Mouse (Mus musculus) mouse trophoblast stem cell (cell line): Measurements from ENCODE around the gene Cadm2.

Source experiments
- in situ Hi-C, 2 experiments: fragments of 300-500 bp; cut with MseI, MboI; formaldehyde crosslinking; loops; 2 replicates in 1 of 2; 3 replicates in 1 of 2; pipeline ENCODE4 v1.15.1; 2025

Gene Cadm2

GRCm38 (mm10) chr16:67162211-67162790 is 458.4 kb downstream of the Cadm2 start:
- in situ Hi-C loops = no loop called here

GRCm38 (mm10) chr16:67124811-67125210 is 495.9 kb downstream of the Cadm2 start:
- in situ Hi-C loops = no loop called here

DNA sequence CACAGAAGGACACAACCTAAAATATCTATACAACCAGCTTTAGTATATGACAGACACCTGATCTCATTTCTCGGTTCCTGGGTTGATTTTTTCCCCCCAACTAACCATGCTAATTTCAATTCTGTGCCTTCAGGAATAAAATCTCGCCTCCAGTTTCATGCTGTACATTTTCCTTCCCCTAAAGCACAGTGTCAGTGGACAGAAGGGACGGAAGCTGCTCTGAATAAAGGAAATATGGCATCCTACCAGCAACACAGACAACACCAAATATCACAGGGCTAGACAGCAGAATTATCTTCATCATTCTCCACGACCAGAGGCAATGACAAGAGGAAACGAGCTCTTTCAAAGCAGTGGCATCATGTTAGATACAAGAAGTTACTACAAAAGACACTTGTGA is 498.2 kb downstream of the Cadm2 start:
- in situ Hi-C loops = no loop called here

- in situ Hi-C loops = no loop called here
These were observed 498.9 kb downstream of the Cadm2 start for GRCm38 (mm10) chr16:67121781-67122180.

GRCm38 (mm10) chr16:67106478-67107061 is 514.1 kb downstream of the Cadm2 start:
- in situ Hi-C loops = no loop called here

DNA sequence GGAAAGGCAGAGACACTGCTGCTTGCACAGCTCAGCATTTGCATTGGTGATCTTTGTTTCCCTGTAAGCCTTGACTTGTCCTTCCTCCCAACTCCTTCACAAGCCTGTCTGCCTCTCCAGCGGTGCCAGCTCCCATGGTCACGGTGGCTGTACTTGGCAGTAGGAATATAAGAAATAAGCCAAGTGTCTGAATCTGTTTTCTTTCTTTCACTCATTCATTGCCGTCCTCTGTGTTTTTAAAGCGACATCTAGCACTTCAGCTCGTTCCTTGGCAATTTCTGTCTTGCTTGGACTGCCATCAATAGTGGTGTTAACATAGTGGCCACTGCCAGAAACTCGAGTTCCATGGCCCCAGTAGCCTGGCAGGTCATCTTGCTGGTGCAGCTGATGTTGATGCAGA is 524.0 kb downstream of the Cadm2 start:
- in situ Hi-C loops = no loop called here

- in situ Hi-C loops = no loop called here
These were observed 524.8 kb downstream of the Cadm2 start for GRCm38 (mm10) chr16:67095916-67096315.

- in situ Hi-C loops = no loop called here
These were observed 531.0 kb downstream of the Cadm2 start for GRCm38 (mm10) chr16:67089747-67090146.

- in situ Hi-C loops = no loop called here
These were observed 541.4 kb downstream of the Cadm2 start for GRCm38 (mm10) chr16:67079318-67079717.

DNA sequence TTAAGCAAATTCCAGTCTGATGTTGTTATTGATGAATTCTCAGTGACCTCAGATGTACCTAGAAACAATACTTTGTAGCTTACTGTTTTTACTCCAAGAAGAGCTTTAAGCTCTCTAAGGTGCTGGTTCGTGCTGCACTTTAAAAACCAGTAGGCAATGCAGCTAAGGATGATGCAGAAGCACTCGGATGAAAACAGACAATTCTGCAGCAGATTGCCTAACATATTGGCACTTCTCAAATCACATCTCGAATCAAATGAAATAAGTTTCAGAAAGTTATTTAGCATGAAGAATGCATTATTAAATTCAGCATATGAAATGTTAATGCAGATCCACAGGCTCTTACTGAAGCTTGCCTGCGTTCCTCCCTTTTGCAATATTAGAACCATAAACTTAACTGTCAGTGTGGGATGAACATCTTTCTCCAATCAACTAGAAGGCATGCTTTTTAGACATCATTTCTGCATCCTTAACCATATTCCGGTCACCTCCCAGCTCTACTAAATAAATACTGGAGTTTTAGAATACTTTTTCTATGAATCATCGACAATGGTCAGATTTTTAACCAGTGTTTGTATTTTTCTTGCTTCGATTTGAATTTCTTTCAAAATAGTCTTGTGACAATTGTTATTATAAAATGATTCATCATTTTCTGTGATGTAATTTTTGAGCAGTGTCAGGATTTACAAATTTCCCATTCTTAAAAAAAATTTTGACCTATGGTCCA is 544.4 kb downstream of the Cadm2 start:
- in situ Hi-C loops = no loop called here

- in situ Hi-C loops = no loop called here
These were observed 552.2 kb downstream of the Cadm2 start for GRCm38 (mm10) chr16:67068461-67068860.

GRCm38 (mm10) chr16:67030918-67031317 is 589.8 kb downstream of the Cadm2 start:
- in situ Hi-C loops = no loop called here

GRCm38 (mm10) chr16:67019856-67020255 is 600.9 kb downstream of the Cadm2 start:
- in situ Hi-C loops = no loop called here

GRCm38 (mm10) chr16:67017710-67018109 is 603.0 kb downstream of the Cadm2 start:
- in situ Hi-C loops = no loop called here

DNA sequence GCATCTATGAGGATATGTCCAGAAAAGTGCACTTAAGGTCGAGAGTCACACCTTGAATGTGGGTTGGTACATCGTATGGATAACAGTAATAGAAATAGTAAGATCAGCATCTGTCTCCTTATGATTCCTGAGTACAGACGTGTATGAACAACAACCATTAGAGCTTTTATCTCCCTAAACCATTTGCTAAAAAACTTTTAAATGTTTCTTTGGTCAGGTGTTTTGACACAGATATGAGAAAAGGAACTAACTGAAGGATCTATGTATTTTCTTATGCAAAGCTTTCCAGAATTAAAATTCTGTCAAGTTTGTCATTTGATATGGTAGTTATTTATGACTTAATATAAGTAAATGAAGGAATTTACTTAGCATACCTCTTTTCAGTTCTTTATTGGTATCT is 617.5 kb downstream of the Cadm2 start:
- in situ Hi-C loops = no loop called here

GRCm38 (mm10) chr16:67001707-67002106 is 619.0 kb downstream of the Cadm2 start:
- in situ Hi-C loops = no loop called here

DNA sequence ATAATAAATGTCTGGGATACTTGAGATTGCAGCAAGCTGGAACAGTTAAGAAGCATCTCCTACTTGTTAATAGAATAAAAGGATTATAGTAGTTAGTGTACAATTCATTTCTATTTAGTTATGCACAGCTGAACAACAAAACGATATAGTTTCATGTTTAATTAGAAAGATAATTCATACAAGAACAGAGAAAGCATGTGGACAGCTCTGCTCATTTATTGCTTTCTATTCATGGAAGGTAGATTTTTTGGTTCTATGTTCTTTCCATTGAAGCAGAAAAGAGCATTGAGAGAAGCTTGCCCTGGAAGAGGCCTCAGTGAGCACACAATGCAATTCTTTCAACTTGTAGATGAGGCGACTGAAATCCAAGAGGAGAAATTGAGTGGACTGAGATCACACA is 623.2 kb downstream of the Cadm2 start:
- in situ Hi-C loops = no loop called here

GRCm38 (mm10) chr16:66987741-66988140 is 633.0 kb downstream of the Cadm2 start:
- in situ Hi-C loops = no loop called here

DNA sequence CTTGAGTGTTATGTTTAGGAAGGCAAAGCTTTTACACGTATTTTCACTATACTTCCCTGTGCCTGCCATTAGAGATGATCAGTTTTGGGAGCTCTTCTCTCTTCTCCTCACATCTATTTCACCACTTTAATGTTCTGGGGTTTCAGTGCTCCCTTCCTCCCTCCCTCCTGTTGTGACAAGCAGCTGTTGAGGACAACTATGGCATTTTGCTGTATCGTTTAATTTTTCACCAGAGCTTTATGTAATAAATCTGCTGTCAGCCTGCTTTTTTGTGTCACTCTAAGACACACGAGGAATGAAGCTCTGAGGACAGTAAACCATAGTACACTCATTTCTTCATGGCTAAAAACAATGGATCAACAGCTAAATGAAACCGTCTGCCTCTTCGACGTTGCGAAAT is 633.8 kb downstream of the Cadm2 start:
- in situ Hi-C loops = no loop called here

DNA sequence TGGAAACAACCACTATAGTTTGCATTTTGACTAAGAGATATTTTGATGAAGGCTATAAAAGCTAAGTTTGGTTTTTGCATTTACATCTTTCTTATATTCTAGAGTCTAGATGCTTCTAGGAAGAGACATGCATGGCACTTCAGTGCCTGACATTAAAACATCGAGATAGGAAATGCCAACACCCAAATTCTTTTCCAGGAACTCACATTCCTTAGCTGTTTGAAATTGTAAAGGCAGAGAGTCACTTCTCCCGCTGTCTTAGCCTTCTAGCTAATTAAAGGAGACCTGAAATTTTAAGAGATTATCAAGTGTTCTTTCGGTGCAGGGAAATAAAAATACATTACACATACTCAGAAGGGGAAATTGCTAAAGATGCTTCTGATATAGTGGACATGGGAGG is 649.8 kb downstream of the Cadm2 start:
- in situ Hi-C loops = no loop called here

- in situ Hi-C loops = no loop called here
These were observed 651.1 kb downstream of the Cadm2 start for GRCm38 (mm10) chr16:66969520-66970144.

- in situ Hi-C loops = no loop called here
These were observed 652.4 kb downstream of the Cadm2 start for GRCm38 (mm10) chr16:66968336-66968735.

GRCm38 (mm10) chr16:66967686-66968085 is 653.0 kb downstream of the Cadm2 start:
- in situ Hi-C loops = no loop called here
